Mouse (Mus musculus) midbrain, postnatal 0 days (tissue): ENCODE measurements around the gene Sgpp2. TPM values are rescaled to one million over a fixed set of nuclear protein-coding genes. Genes with fewer than 3 reads are reported as not detected.

Experiments used
- ATAC-seq: fragments of 200-750 bp; cut with Nextera tagmentation; 2 replicates; pipeline ENCODE4 v1.8.0; 2017; ENCODE audit warnings: moderate number of reproducible peaks, mild to moderate bottlenecking, moderate TSS enrichment, moderate library complexity; ENCODE audit not compliant: low FRiP score
- DNase-seq: peaks from one replicate; pipeline ENCODE4 v3.0.0-alpha.2; 2015; ENCODE audit warnings: low spot score
- H3K27ac ChIP-seq: fragments of 300-500 bp; sonication (generic); 2 replicates; pipeline ENCODE4 v1.5.1; 2014; ENCODE audit warnings: low read depth, mild to moderate bottlenecking, low read length, mixed read lengths
- H3K27me3 ChIP-seq: fragments of 300-500 bp; sonication (generic); 2 replicates; pipeline ENCODE4 v1.6.1; 2014; ENCODE audit warnings: low read length, control low read depth, mixed read lengths; ENCODE audit not compliant: insufficient read depth
- H3K36me3 ChIP-seq: fragments of 300-500 bp; sonication (generic); 2 replicates; pipeline ENCODE4 v1.6.1; 2014; ENCODE audit warnings: low read length, control low read depth, mixed read lengths; ENCODE audit not compliant: insufficient read depth
- H3K4me1 ChIP-seq: fragments of 300-500 bp; sonication (generic); 2 replicates; pipeline ENCODE4 v1.6.1; 2014; ENCODE audit warnings: mild to moderate bottlenecking, control low read depth, antibody characterized with exemption, low read length, mixed read lengths; ENCODE audit not compliant: insufficient read depth
- H3K4me2 ChIP-seq: fragments of 300-500 bp; sonication (generic); 2 replicates; pipeline ENCODE4 v1.6.1; 2014; ENCODE audit warnings: low read depth, mild to moderate bottlenecking, low read length, mixed read lengths; ENCODE audit not compliant: poor library complexity, severe bottlenecking
- H3K4me3 ChIP-seq: fragments of 300-500 bp; sonication (generic); 2 replicates; pipeline ENCODE4 v1.5.1; 2014; ENCODE audit warnings: low read depth, mild to moderate bottlenecking, low read length, moderate library complexity
- H3K9ac ChIP-seq: fragments of 300-500 bp; sonication (generic); replicated peaks from 2 replicates; pipeline ENCODE4 v1.6.1; 2014; ENCODE audit warnings: mild to moderate bottlenecking, low read length, moderate library complexity, mixed read lengths; ENCODE audit not compliant: poor library complexity, severe bottlenecking
- H3K9me3 ChIP-seq: fragments of 300-500 bp; sonication (generic); 2 replicates; pipeline ENCODE4 v1.6.1; 2016; ENCODE audit warnings: low read length, control low read depth
- CTCF ChIP-seq: IDR thresholded peaks from 2 replicates; pipeline ENCODE4 v1.5.1; 2016; ENCODE audit warnings: antibody characterized with exemption, mild to moderate bottlenecking
- WGBS: fragments of 180-500 bp; shearing (Covaris S2); extraction: QIAGEN DNeasy Blood & Tissue Kit; methylation state at CpG from one replicate; pipeline ENCODE4 v1.1.7; 2014; 5-methylcytosine and 5-hydroxymethylcytosine counted together
- polyA plus RNA-seq: library from polyadenylated mRNA; unstranded; fragments of >200 nt; fragmentation: Nextera tagmentation; extraction: Ambion mirVana; gene quantifications from 2 replicates; pipeline ENCODE4 v1.2.1, GENCODE M21; 2015
- total RNA-seq: library from RNA; depleted of rRNA; stranded (reverse); fragments of >200 nt; gene quantifications from 2 replicates; pipeline ENCODE4 v1.2.3, GENCODE M21; 2014

Sgpp2 gene
- total and polyA plus RNA-seq, 2 experiments from 2014 or later, result 1.7 to 3.3 TPM

DNA sequence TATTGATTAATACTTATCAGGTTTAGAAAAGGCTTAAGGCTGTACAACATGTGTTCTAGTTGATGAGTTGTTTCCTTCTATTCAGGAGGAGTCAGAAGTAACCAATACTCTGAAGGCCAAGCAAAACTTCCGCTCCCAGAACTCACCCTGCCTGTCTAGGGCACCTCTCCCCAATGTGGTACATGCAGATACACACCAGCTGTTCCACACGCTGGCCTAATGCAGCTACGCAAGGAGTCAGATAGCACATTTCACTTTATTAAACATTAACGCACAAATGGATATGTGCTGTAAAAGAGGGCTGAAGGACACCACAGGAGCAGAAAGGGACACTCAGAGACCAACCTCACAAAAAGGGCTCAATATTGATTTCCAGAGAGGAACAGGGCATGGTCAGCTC lies 114.7 kb downstream of the Sgpp2 start:
- Histone ChIP-seq H3K4me3 (no peak overlapping the region), H3K9ac (no peak overlapping the region)
- WGBS, result 87% methylated on average over 4 of the region's 4 CpGs

GRCm38 (mm10) chr1:78425309-78425708 lies 115.2 kb downstream of the Sgpp2 start:
- Histone ChIP-seq H3K4me3 (no peak overlapping the region), H3K36me3 (peaks cover 14% of the 10 kb centered on the region; the same call in 1 of the 2 replicates), H3K9me3 (no peaks in the 10 kb centered on the region), H3K4me2 (no peak overlapping the region), H3K27me3 (no peaks in the 10 kb centered on the region), H3K9ac (no peak overlapping the region), H3K27ac (peak overlapping the region; percentile 27; the same call in 1 of the 2 replicates), H3K4me1 (no peaks in the 10 kb centered on the region)
- DNase-seq, result no peak
- 77% methylated on average over 7 of the region's 7 CpGs for WGBS
- TF ChIP-seq CTCF, result no peak
- no peak for ATAC-seq

More for the DNA sequence above, 114.7 kb downstream of the Sgpp2 start:
- Histone ChIP-seq H3K36me3 (peaks cover 14% of the 10 kb centered on the region; the same call in 1 of the 2 replicates), H3K4me1 (no peaks in the 10 kb centered on the region), H3K9me3 (no peaks in the 10 kb centered on the region), H3K27ac (no peak overlapping the region), H3K27me3 (no peaks in the 10 kb centered on the region), H3K4me2 (no peak overlapping the region)
- no peak for TF ChIP-seq CTCF
- DNase-seq, result no peak
- no peak for ATAC-seq

GRCm38 (mm10) chr1:78425793-78426700 lies 115.9 kb downstream of the Sgpp2 start:
- H3K36me3 ChIP-seq, result peaks cover 10% of the 10 kb centered on the region; the same call in 1 of the 2 replicates
- no peak for TF ChIP-seq CTCF

DNA sequence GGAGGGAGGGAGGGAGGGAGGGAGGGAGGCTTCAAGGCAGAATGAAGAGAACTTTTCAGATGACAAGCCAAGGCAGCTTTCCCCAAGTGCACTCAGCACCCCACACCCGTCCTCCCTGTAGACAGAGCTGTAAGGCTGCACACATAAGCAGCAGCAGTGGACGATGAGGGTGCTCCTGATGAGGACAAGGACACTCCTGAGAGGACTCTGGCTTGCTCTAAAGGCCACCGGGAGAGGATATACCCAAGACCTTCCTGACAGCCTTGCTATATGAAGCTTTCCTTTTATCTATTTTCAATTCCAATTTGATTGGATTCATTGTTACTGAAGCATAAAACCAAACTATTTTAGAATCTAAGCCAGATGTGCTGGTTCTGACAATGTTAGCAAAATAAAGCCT lies 116.7 kb downstream of the Sgpp2 start:
- Histone ChIP-seq H3K9ac (no peak overlapping the region), H3K4me2 (no peak overlapping the region), H3K27ac (no peak overlapping the region), H3K36me3 (peaks cover 8% of the 10 kb centered on the region; the same call in 1 of the 2 replicates), H3K9me3 (no peaks in the 10 kb centered on the region), H3K27me3 (no peaks in the 10 kb centered on the region), H3K4me3 (no peak overlapping the region), H3K4me1 (no peaks in the 10 kb centered on the region)
- no peak for TF ChIP-seq CTCF
- DNase-seq (no peak), ATAC-seq (no peak)
- 56% methylated on average over 3 of the region's 3 CpGs for WGBS

More at GRCm38 (mm10) chr1:78425793-78426700, 115.9 kb downstream of the Sgpp2 start:
- no peak overlapping the region; the same call in 1 of the 2 replicates for H3K9ac ChIP-seq
- H3K4me1 ChIP-seq, result no peaks in the 10 kb centered on the region
- H3K27ac ChIP-seq, result peak overlapping the region; percentile 27; the same call in 1 of the 2 replicates
- WGBS, result 65% methylated on average over 7 of the region's 7 CpGs
- no peak for DNase-seq
- ATAC-seq, result no peak
- H3K9me3 ChIP-seq, result no peaks in the 10 kb centered on the region
- H3K4me3 ChIP-seq, result no peak overlapping the region
- no peak overlapping the region for H3K4me2 ChIP-seq
- no peaks in the 10 kb centered on the region for H3K27me3 ChIP-seq

- Histone ChIP-seq H3K36me3 (no peaks in the 10 kb centered on the region), H3K4me2 (no peak overlapping the region)
Measured at GRCm38 (mm10) chr1:78428851-78429250, 118.7 kb downstream of the Sgpp2 start.

DNA sequence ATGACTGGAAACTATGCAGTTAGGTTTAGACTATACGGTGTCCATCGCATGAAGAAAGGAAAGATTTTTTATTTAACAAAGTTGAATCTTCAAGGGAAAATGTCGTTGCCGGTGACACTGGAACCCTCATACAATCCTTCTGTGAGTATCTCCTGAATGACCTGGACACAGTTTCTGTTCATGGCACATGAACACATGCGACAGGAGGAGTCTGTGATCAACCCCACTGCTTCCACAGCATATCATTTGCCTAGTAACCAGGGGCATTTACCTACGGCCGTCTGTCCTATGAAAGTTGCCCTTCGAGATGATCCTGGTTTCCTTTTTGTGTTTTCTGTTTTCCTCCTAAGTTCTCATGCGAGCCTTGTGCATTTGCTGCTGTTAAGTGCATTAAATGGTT lies 123.3 kb downstream of the Sgpp2 start:
- Histone ChIP-seq H3K27me3 (no peaks in the 10 kb centered on the region), H3K27ac (no peak overlapping the region), H3K4me2 (no peak overlapping the region), H3K9me3 (no peaks in the 10 kb centered on the region), H3K4me1 (no peaks in the 10 kb centered on the region), H3K4me3 (no peak overlapping the region), H3K36me3 (no peaks in the 10 kb centered on the region), H3K9ac (no peak overlapping the region)
- 95% methylated on average over 9 of the region's 9 CpGs for WGBS
- ATAC-seq (no peak), DNase-seq (no peak)
- no peak for TF ChIP-seq CTCF

More at GRCm38 (mm10) chr1:78428851-78429250, 118.7 kb downstream of the Sgpp2 start:
- H3K27ac ChIP-seq, result no peak overlapping the region
- no peak overlapping the region for H3K4me3 ChIP-seq
- ATAC-seq, result no peak
- DNase-seq, result peak; percentile 28
- H3K9me3 ChIP-seq, result no peaks in the 10 kb centered on the region
- no peak for TF ChIP-seq CTCF
- WGBS, result 30% methylated on average over 11 of the region's 11 CpGs
- H3K27me3 ChIP-seq, result no peaks in the 10 kb centered on the region
- H3K9ac ChIP-seq, result no peak overlapping the region
- no peaks in the 10 kb centered on the region for H3K4me1 ChIP-seq
